Mouse (Mus musculus) megakaryocyte, embryonic 14.5 days (primary cell): Measurements from ENCODE around the gene Kcnc2.

Source experiments
- FLI1 ChIP-seq: IDR thresholded peaks from 2 replicates; pipeline ENCODE4 v1.6.1; 2012; ENCODE audit warnings: low read length, inconsistent platforms, mixed read lengths
- GATA1 ChIP-seq: IDR thresholded peaks from 3 replicates; pipeline ENCODE4 v1.6.1; 2012; ENCODE audit warnings: mixed read lengths, low read length, inconsistent platforms, borderline replicate concordance

DNA sequence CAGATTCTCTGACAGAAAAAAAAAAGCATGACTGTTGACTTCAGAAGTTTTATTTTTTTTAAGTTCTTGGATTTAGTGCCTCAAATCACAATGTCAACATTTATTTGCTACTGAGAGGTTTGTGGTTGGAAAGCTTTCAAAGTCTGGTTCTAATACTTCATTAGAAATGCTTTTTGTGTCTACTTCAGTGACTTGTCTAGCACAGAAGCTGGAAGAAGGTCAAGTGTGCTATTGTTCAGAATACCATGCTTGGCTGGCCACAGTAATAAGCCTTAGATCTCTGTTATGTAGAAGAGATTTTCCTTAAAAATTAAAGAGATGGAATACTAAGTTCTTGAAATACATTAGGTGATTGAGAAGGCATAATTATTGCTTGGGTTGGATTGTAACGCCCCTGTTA, 43.8 kb upstream of the Kcnc2 start:
- TF ChIP-seq GATA1 (no peak), FLI1 (no peak)
